Mouse (Mus musculus) G1E (cell line): ENCODE measurements around the gene Cep57. TPM values are rescaled to one million over a fixed set of nuclear protein-coding genes. Genes with fewer than 3 reads are reported as not detected.

ENCODE experiments used
- ATAC-seq: 2 replicates; pipeline ENCODE4 v1.8.0; 2016; ENCODE audit warnings: mild to moderate bottlenecking; ENCODE audit not compliant: insufficient number of reproducible peaks, poor library complexity, low FRiP score, severe bottlenecking; ENCODE audit errors: extremely low read depth
- DNase-seq: peaks from one replicate; pipeline ENCODE4 v3.0.0; 2012; ENCODE audit warnings: low spot score
- H3K27me3 ChIP-seq: 2 replicates; pipeline ENCODE4 v1.6.1; 2012; ENCODE audit warnings: mild to moderate bottlenecking, low read length, inconsistent platforms; ENCODE audit not compliant: insufficient read depth
- H3K36me3 ChIP-seq: replicated peaks from 2 replicates; pipeline ENCODE3; 2012; ENCODE audit warnings: mild to moderate bottlenecking, inconsistent platforms
- H3K4me1 ChIP-seq: 2 replicates; pipeline ENCODE4 v1.6.1; 2012; ENCODE audit warnings: low read depth, low read length, inconsistent platforms, mixed read lengths; ENCODE audit not compliant: insufficient read depth
- H3K4me3 ChIP-seq: 2 replicates; pipeline ENCODE4 v1.5.1; 2012; ENCODE audit warnings: low read depth, mild to moderate bottlenecking, inconsistent platforms, low read length, moderate library complexity, mixed read lengths
- H3K9me3 ChIP-seq: replicated peaks from 2 replicates; pipeline ENCODE4 v1.6.1; 2012; ENCODE audit warnings: inconsistent platforms
- CTCF ChIP-seq: IDR thresholded peaks from 2 replicates; pipeline ENCODE4 v1.5.1; 2012; ENCODE audit warnings: low read depth, low read length, inconsistent platforms, mixed read lengths
- GATA1 ChIP-seq: IDR thresholded peaks from 2 replicates; pipeline ENCODE4 v1.6.1; 2012; ENCODE audit warnings: borderline replicate concordance, low read length, inconsistent platforms, mixed read lengths
- GATA2 ChIP-seq: IDR thresholded peaks from 2 replicates; pipeline ENCODE4 v1.6.1; 2012; ENCODE audit warnings: low read depth, low read length, inconsistent platforms, borderline replicate concordance
- POLR2AphosphoS5 ChIP-seq: IDR thresholded peaks from 2 replicates; pipeline ENCODE4 v1.6.1; 2012; ENCODE audit warnings: low read depth, low read length, inconsistent platforms; ENCODE audit not compliant: insufficient replicate concordance
- TAL1 ChIP-seq: conservative IDR thresholded peaks from 2 replicates; pipeline ENCODE4 v1.6.1; 2012; ENCODE audit warnings: low read depth, low read length, inconsistent platforms, mixed read lengths
- polyA plus RNA-seq: library from polyadenylated mRNA; stranded (reverse); fragments of >175 nt; gene quantifications from 2 replicates; pipeline ENCODE4 v1.2.3, GENCODE M21; 2012
- total RNA-seq, 2 experiments: library from RNA; stranded (forward) in 1 of 2; stranded (reverse) in 1 of 2; fragments of 200-1000 nt in 1 of 2; fragments of >200 nt in 1 of 2; fragmentation: Nextera tagmentation in 1 of 2; gene quantifications; 2 replicates each; pipeline ENCODE4 v1.2.3; 2014 to 2017

Gene Cep57
- 84.5 and 94.1 TPM in 2 replicates for total RNA-seq (2014; fragmentation: Nextera tagmentation)
- total RNA-seq (2017) = 81.4 and 93.9 TPM in 2 replicates
- 12.2 and 14.0 TPM in 2 replicates for polyA plus RNA-seq

- ATAC-seq (peak; percentile 74), DNase-seq (peak; percentile 81)
- Histone ChIP-seq H3K4me3 (peak within 1 kb of the TSS; percentile 82), H3K9me3 (no peaks in the 10 kb centered on the region), H3K27me3 (no peaks in the 10 kb centered on the region), H3K36me3 (peaks cover 46% of the 10 kb centered on the region), H3K4me1 (peaks cover 32% of the 10 kb centered on the region)
- no peak for TF ChIP-seq GATA1
- TF ChIP-seq CTCF = no peak
- no peak for TF ChIP-seq TAL1
- TF ChIP-seq POLR2AphosphoS5 = no peak; the same call in 1 of the 2 replicates
- TF ChIP-seq GATA2 = no peak
These were observed at the start of gene Cep57 for GRCm38 (mm10) chr9:13826832-13827405. Gene Cep57, minus strand, starts transcription at chr9:13827107.

DNA sequence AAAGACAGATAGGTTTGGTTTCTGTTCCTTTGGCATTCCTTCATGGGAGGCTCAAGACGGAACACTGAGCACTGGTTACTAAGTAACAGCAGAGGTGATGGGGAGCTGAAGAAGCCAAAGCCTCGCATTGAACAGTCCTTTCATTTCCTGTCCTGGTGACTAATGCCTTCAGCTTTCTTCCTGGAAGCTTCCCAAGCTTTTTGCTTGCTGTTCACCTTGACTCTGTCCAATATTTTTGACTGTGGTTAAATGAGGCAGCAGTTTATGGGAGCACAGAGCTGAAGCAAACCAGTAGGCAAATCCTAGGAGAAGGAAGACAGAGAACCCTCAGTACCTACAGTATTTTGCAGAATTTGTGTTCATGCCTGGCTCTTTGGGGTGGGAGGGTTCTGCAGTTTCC, 48.4 kb upstream of the Cep57 start:
- Histone ChIP-seq H3K4me3 (no peak overlapping the region), H3K36me3 (no peaks in the 10 kb centered on the region), H3K9me3 (no peaks in the 10 kb centered on the region), H3K4me1 (no peaks in the 10 kb centered on the region), H3K27me3 (peaks cover 7% of the 10 kb centered on the region)
- ATAC-seq = no peak
- DNase-seq = no peak
- no peak for TF ChIP-seq GATA1
- TF ChIP-seq CTCF = no peak
- no peak for TF ChIP-seq TAL1
- no peak for TF ChIP-seq GATA2
- TF ChIP-seq POLR2AphosphoS5 = no peak

DNA sequence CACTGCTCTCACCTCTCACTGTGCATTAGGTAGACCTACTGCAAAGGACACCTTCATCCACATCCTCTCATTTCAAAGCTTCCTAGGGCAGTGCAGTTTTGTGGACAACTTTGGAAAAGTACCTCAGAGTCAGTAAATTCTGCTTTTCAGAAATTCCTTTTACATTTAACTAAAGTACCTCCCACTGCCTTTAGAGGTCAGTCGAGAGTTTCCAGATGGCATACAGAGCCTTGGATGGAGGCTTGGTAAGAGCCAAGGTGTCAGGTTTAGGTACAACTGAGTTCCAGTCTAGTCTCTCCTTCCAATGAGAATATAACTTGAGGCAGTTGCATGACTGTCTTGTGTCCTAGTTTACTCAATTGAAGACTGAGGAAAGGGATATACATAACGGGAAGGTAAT, 47.5 kb upstream of the Cep57 start:
- ATAC-seq (no peak), DNase-seq (peak; percentile 2)
- H3K4me3 ChIP-seq = no peak overlapping the region

GRCm38 (mm10) chr9:13871631-13872030, 44.7 kb upstream of the Cep57 start:
- no peaks in the 10 kb centered on the region for H3K4me1 ChIP-seq
- H3K27me3 ChIP-seq = peaks cover 12% of the 10 kb centered on the region
- no peak for ATAC-seq
- no peaks in the 10 kb centered on the region for H3K9me3 ChIP-seq
- TF ChIP-seq GATA1 = no peak
- no peak for TF ChIP-seq TAL1
- TF ChIP-seq CTCF = no peak
- TF ChIP-seq POLR2AphosphoS5 = no peak
- no peak for TF ChIP-seq GATA2
- no peak for DNase-seq
- H3K4me3 ChIP-seq = no peak overlapping the region
- no peaks in the 10 kb centered on the region for H3K36me3 ChIP-seq

More for the DNA sequence above, 47.5 kb upstream of the Cep57 start:
- no peaks in the 10 kb centered on the region for H3K36me3 ChIP-seq
- no peaks in the 10 kb centered on the region for H3K9me3 ChIP-seq
- H3K4me1 ChIP-seq = no peaks in the 10 kb centered on the region
- no peak for TF ChIP-seq GATA2
- no peak for TF ChIP-seq POLR2AphosphoS5
- TF ChIP-seq CTCF = peak; percentile 10; the same call in 1 of the 2 replicates
- no peak for TF ChIP-seq TAL1
- no peak for TF ChIP-seq GATA1
- H3K27me3 ChIP-seq = peaks cover 7% of the 10 kb centered on the region

- H3K36me3 ChIP-seq = no peaks in the 10 kb centered on the region
- no peak for ATAC-seq
- no peak overlapping the region for H3K4me3 ChIP-seq
- TF ChIP-seq POLR2AphosphoS5 (no peak), GATA2 (no peak), CTCF (no peak), GATA1 (no peak), TAL1 (no peak)
- H3K9me3 ChIP-seq = no peaks in the 10 kb centered on the region
- H3K4me1 ChIP-seq = no peaks in the 10 kb centered on the region
- H3K27me3 ChIP-seq = peaks cover 11% of the 10 kb centered on the region
- no peak for DNase-seq
These were observed 40.7 kb upstream of the Cep57 start for GRCm38 (mm10) chr9:13867646-13868045.

- no peak for TF ChIP-seq GATA2
- TF ChIP-seq CTCF = no peak
- TF ChIP-seq TAL1 = no peak
- no peak for TF ChIP-seq POLR2AphosphoS5
- no peak for TF ChIP-seq GATA1
- DNase-seq (no peak), ATAC-seq (no peak)
- Histone ChIP-seq H3K36me3 (peaks cover 14% of the 10 kb centered on the region), H3K4me1 (no peaks in the 10 kb centered on the region), H3K9me3 (no peaks in the 10 kb centered on the region), H3K4me3 (no peak overlapping the region), H3K27me3 (peaks cover 6% of the 10 kb centered on the region; the same call in 1 of the 2 replicates)
These were observed 29.9 kb upstream of the Cep57 start for GRCm38 (mm10) chr9:13856777-13857176.
